Mouse (Mus musculus) right cerebral cortex, postnatal 14 days (tissue): ENCODE results near the gene Zic2.
"Not testable (repeated sequence)": the region's sequence is repeated elsewhere in the genome, so short reads cannot be mapped to it uniquely, and the experiment has no call there.

Experiments used
- DNase-seq: peaks from one replicate; pipeline ENCODE4 v3.0.0; 2022

The Zic2 gene

GRCm38 (mm10) chr14:122474891-122475556, at the start of gene Zic2:
Gene Zic2, plus strand, starts transcription at chr14:122475435.
- DNase-seq, result peak; percentile 48

- DNase-seq, result no peak
Observed at GRCm38 (mm10) chr14:122426529-122427203, 48.6 kb upstream of the Zic2 start.

- DNase-seq, result no peak
Observed at GRCm38 (mm10) chr14:122427204-122427560, 48.1 kb upstream of the Zic2 start.

- no peak for DNase-seq
Observed at GRCm38 (mm10) chr14:122427654-122428053, 47.6 kb upstream of the Zic2 start.

GRCm38 (mm10) chr14:122432558-122432957, 42.7 kb upstream of the Zic2 start:
- no peak for DNase-seq

GRCm38 (mm10) chr14:122434039-122434438, 41.2 kb upstream of the Zic2 start:
- DNase-seq, result no peak

GRCm38 (mm10) chr14:122436850-122437249, 38.4 kb upstream of the Zic2 start:
- DNase-seq, result no peak

- DNase-seq, result no peak
Observed at GRCm38 (mm10) chr14:122449601-122450495, 25.4 kb upstream of the Zic2 start.

GRCm38 (mm10) chr14:122450496-122451382, 24.5 kb upstream of the Zic2 start, which contains the start of gene Gm5089:
Gene Gm5089, minus strand, starts transcription at chr14:122451115.
- peak; percentile 48 for DNase-seq

GRCm38 (mm10) chr14:122451551-122452145, 23.6 kb upstream of the Zic2 start:
- DNase-seq, result no peak

- DNase-seq, result no peak
Observed at GRCm38 (mm10) chr14:122452701-122453387, 22.4 kb upstream of the Zic2 start.

- DNase-seq, result no peak
Observed at GRCm38 (mm10) chr14:122453388-122453995, 21.7 kb upstream of the Zic2 start.

GRCm38 (mm10) chr14:122453996-122454738, 21.1 kb upstream of the Zic2 start:
- no peak for DNase-seq

- DNase-seq, result no peak
Observed at GRCm38 (mm10) chr14:122454901-122455561, 20.2 kb upstream of the Zic2 start.

- no peak for DNase-seq
Observed at GRCm38 (mm10) chr14:122455562-122455958, 19.7 kb upstream of the Zic2 start.

GRCm38 (mm10) chr14:122459332-122459731, 15.9 kb upstream of the Zic2 start:
- not testable (repeated sequence) for DNase-seq

- no peak for DNase-seq
Observed at GRCm38 (mm10) chr14:122459776-122460175, 15.5 kb upstream of the Zic2 start.

- no peak for DNase-seq
Observed at GRCm38 (mm10) chr14:122460226-122460625, 15.0 kb upstream of the Zic2 start.

- no peak for DNase-seq
Observed at GRCm38 (mm10) chr14:122461500-122461899, 13.7 kb upstream of the Zic2 start.

GRCm38 (mm10) chr14:122461966-122462365, 13.3 kb upstream of the Zic2 start:
- no peak for DNase-seq
